Mouse (Mus musculus) lung, postnatal 0 days (tissue): ENCODE measurements around the gene Defb35. TPM values are rescaled to one million over a fixed set of nuclear protein-coding genes. Genes with fewer than 3 reads are reported as not detected.

Source experiments
- ATAC-seq: fragments of 200-750 bp; cut with Nextera tagmentation; 2 replicates; pipeline ENCODE4 v1.8.0; 2017; ENCODE audit warnings: moderate library complexity
- DNase-seq: peaks from one replicate; pipeline ENCODE4 v3.0.0-alpha.2; 2016; ENCODE audit warnings: low spot score
- H3K27ac ChIP-seq: fragments of 300-500 bp; sonication (generic); 2 replicates; pipeline ENCODE4 v1.5.1; 2014; ENCODE audit warnings: antibody characterized with exemption, mild to moderate bottlenecking, low read length, mixed read lengths
- H3K27me3 ChIP-seq: fragments of 300-500 bp; sonication (generic); replicated peaks from 2 replicates; pipeline ENCODE4 v1.6.1; 2014; ENCODE audit warnings: low read length, mixed read lengths; ENCODE audit not compliant: insufficient read depth
- H3K36me3 ChIP-seq: fragments of 300-500 bp; sonication (generic); 2 replicates; pipeline ENCODE4 v1.6.1; 2014; ENCODE audit warnings: low read length, mixed read lengths; ENCODE audit not compliant: insufficient read depth
- H3K4me1 ChIP-seq: fragments of 300-500 bp; sonication (generic); 2 replicates; pipeline ENCODE4 v1.6.1; 2014; ENCODE audit warnings: antibody characterized with exemption, low read depth, low read length, mixed read lengths; ENCODE audit not compliant: insufficient read depth
- H3K4me2 ChIP-seq: fragments of 300-500 bp; sonication (generic); replicated peaks from 2 replicates; pipeline ENCODE4 v1.6.1; 2014; ENCODE audit warnings: low read depth, mild to moderate bottlenecking, low read length, moderate library complexity, mixed read lengths
- H3K4me3 ChIP-seq: fragments of 300-500 bp; sonication (generic); 2 replicates; pipeline ENCODE4 v1.5.1; 2014; ENCODE audit warnings: low read depth, low read length
- H3K9ac ChIP-seq: fragments of 300-500 bp; sonication (generic); replicated peaks from 2 replicates; pipeline ENCODE4 v1.6.1; 2014; ENCODE audit warnings: low read depth, mild to moderate bottlenecking
- H3K9me3 ChIP-seq: fragments of 300-500 bp; sonication (generic); 2 replicates; pipeline ENCODE4 v1.6.1; 2016; ENCODE audit warnings: low read length, mixed read lengths
- CTCF ChIP-seq: IDR thresholded peaks from 2 replicates; pipeline ENCODE4 v1.5.1; 2016; ENCODE audit warnings: antibody characterized with exemption, mild to moderate bottlenecking
- EP300 ChIP-seq: IDR thresholded peaks from 2 replicates; pipeline ENCODE4 v1.6.1; 2016; ENCODE audit warnings: antibody characterized with exemption, mild to moderate bottlenecking, control low read depth
- WGBS: fragments of 180-500 bp; shearing (Covaris S2); extraction: QIAGEN DNeasy Blood & Tissue Kit; methylation state at CpG from one replicate; pipeline ENCODE4 v1.1.7; 2014; 5-methylcytosine and 5-hydroxymethylcytosine counted together
- polyA plus RNA-seq: library from polyadenylated mRNA; unstranded; fragments of >200 nt; fragmentation: Nextera tagmentation; extraction: Ambion mirVana; gene quantifications from 2 replicates; pipeline ENCODE4 v1.2.1, GENCODE M21; 2015

The Defb35 gene
- polyA plus RNA-seq, 1 experiment from 2014 or later: not detected

DNA sequence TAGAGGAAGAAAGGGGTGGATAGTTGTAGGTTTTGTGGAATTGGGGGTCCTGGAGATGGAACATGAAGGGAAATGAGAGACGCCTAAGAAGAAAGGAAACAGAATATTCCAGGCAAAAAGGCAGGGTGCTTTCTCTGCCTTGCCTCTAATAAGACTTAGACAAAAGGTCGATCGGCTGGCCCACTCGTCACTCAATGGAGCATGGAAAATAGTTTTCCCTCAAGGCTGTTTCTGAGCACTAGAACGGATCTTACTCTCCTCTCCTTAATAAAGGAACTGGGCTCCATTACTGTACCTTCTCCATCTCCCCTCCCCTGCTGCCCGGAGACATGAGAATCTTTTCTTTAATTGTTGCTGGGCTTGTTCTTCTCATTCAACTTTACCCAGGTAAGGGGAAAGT is 8.3 kb downstream of the Defb35 start, which contains the start of gene Defb13:
TSS of gene Defb13 (plus strand) at position 301 of the 400 bp plus-strand sequence.
- Histone ChIP-seq H3K9ac (no peak within 1 kb of the TSS), H3K36me3 (no peaks in the 10 kb centered on the region), H3K4me1 (no peaks in the 10 kb centered on the region), H3K27me3 (no peaks in the 10 kb centered on the region), H3K27ac (no peak within 1 kb of the TSS), H3K9me3 (no peaks in the 10 kb centered on the region), H3K4me3 (no peak within 1 kb of the TSS), H3K4me2 (no peak within 1 kb of the TSS)
- no peak for DNase-seq
- no peak for ATAC-seq
- 77% methylated on average over 6 of the region's 6 CpGs for WGBS
- TF ChIP-seq EP300 (no peak), CTCF (no peak)

DNA sequence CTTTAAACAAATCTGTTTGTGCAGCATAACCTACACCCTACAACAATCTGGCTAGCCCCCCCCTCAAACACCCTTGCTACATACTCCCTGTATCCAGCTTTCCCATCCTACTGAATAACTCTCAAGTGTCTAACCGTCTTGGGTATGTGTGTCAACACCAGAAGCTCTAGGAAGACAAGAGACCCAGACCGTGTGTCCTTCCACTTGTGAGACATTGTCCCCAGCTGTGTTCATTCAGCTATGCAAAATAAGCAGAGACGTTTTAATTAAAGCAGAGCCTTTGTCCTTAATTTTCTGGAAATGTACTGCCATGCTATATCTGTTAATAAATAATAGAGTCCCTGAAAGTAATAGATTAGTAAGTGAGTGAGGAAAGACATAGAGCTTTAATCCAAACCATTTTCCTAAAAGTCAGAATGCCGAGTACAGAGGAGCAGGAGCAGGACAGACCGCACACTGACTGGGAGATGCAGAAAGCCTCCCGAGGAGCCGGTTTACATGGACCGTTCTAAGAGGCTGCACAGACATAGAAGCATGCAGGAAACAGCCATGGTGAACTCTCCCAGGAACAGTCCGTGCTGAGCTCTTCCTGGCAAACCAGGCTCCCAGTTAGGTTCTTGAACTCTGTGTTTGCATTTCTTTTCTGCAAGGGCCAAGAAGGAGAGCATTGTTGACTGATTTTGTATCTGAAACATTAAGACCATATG is 9.3 kb downstream of the Defb35 start:
- H3K27ac ChIP-seq: no peak overlapping the region
- H3K9me3 ChIP-seq: no peaks in the 10 kb centered on the region
- no peak overlapping the region for H3K4me3 ChIP-seq
- H3K4me1 ChIP-seq: no peaks in the 10 kb centered on the region
- ATAC-seq (no peak), DNase-seq (no peak)
- H3K27me3 ChIP-seq: no peaks in the 10 kb centered on the region
- 50% methylated on average over 9 of the region's 9 CpGs for WGBS
- no peak overlapping the region for H3K9ac ChIP-seq
- H3K36me3 ChIP-seq: no peaks in the 10 kb centered on the region
- H3K4me2 ChIP-seq: no peak overlapping the region
- TF ChIP-seq EP300 (no peak), CTCF (no peak)

DNA sequence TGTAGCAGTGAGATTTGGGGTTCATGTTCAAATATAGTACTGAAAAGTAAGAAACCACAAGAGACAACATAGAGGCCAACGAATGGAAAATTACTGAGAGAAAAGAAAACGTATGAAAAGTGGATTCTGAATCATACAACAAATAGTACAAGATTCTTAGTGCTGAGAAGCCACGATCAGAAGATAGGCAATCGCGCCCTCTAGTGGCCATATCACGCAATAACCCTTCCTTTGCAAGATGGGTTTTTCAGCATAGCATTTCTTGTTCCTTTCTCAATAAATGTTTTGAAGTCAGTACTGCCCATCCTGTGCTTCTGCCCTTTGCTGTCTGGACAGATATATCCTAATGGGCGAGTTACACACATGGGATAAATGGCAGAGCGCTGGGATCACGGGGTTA is 17.2 kb downstream of the Defb35 start:
- H3K4me2 ChIP-seq: no peak overlapping the region
- no peaks in the 10 kb centered on the region for H3K36me3 ChIP-seq
- no peaks in the 10 kb centered on the region for H3K9me3 ChIP-seq
- 3% methylated on average over 9 of the region's 9 CpGs for WGBS
- TF ChIP-seq EP300: no peak
- TF ChIP-seq CTCF: peak; percentile 80
- no peaks in the 10 kb centered on the region for H3K27me3 ChIP-seq
- no peaks in the 10 kb centered on the region for H3K4me1 ChIP-seq
- no peak overlapping the region for H3K4me3 ChIP-seq
- no peak for ATAC-seq
- DNase-seq: peak; percentile 66
- no peak overlapping the region for H3K9ac ChIP-seq
- H3K27ac ChIP-seq: no peak overlapping the region

DNA sequence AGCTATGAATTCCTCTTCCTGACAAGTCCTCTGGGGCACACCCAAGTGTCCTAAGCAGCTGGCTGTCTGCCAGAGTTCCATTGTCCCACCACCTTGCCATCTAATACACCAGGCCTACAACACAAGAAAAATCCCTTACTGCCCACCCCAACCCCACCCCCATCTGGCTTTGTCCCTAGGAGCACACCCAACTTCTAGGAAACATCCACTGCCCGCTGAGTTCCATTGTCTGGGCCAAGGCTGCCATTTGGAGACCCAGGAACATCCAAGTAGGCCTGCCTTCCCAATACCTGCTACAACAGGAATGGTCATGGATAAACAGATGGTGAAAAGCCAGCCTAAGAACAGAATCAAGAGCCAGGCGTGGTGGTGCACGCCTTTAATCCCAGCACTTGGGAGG is 18.2 kb downstream of the Defb35 start:
- WGBS: 93% methylated on average over 3 of the region's 3 CpGs
- Histone ChIP-seq H3K9ac (no peak overlapping the region), H3K27me3 (no peaks in the 10 kb centered on the region), H3K4me1 (no peaks in the 10 kb centered on the region), H3K4me2 (no peak overlapping the region), H3K36me3 (no peaks in the 10 kb centered on the region), H3K4me3 (no peak overlapping the region), H3K9me3 (no peaks in the 10 kb centered on the region), H3K27ac (no peak overlapping the region)
- TF ChIP-seq EP300: no peak
- TF ChIP-seq CTCF: no peak
- DNase-seq: no peak
- no peak for ATAC-seq

DNA sequence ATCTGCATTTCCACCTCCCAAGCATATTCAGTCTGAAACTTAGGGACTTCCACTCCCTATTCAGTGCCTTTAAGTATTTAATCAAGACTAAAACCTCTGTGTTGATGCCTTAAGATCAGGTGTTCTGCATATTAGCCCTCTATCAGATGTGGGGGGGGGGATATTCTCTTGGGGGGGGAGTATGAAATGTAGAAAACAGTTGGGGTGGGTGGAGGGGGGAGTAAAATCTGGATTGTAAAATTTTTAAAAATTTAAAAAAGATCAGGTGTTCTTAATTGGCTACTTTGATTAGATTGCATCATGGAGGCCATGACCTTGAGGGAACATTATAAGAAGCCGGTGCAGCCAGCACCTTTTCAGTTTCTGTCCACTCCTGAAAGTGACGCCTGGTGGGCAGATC is 20.3 kb downstream of the Defb35 start, which contains the start of gene Fam90a1a:
TSS of gene Fam90a1a (plus strand) at position 301 of the 400 bp plus-strand sequence.
- 90% methylated on average over 2 of the region's 2 CpGs for WGBS
- Histone ChIP-seq H3K4me2 (no peak within 1 kb of the TSS), H3K27ac (no peak within 1 kb of the TSS), H3K9me3 (no peaks in the 10 kb centered on the region), H3K27me3 (no peaks in the 10 kb centered on the region), H3K9ac (no peak within 1 kb of the TSS), H3K4me3 (no peak within 1 kb of the TSS), H3K4me1 (no peaks in the 10 kb centered on the region), H3K36me3 (no peaks in the 10 kb centered on the region)
- ATAC-seq (no peak), DNase-seq (no peak)
- TF ChIP-seq EP300 (no peak), CTCF (no peak)

DNA sequence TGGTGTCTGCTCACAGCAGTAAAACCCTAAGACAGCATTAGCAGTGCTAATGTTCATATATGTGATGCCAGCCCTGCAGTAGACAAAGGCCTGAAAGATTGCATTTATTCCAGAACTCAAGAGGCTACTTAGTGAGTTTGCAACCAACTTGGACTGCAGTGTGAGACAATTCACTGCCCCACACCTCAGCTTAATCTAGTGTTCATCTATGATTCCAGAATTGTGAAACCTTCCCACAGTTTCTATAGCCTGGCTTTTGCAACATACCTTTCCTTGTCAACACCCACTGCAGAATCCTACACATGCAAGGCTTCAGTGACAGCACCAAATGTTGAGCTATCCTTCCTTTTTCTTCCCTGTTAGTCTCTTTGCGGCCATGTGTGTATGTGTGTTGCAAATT is 28.5 kb downstream of the Defb35 start:
- H3K9ac ChIP-seq: no peak overlapping the region
- ATAC-seq (no peak), DNase-seq (no peak)
- TF ChIP-seq CTCF (no peak), EP300 (no peak)
- 79% methylated on average over 1 of the region's 1 CpGs for WGBS
- H3K27me3 ChIP-seq: no peaks in the 10 kb centered on the region
- H3K4me3 ChIP-seq: no peak overlapping the region
- H3K36me3 ChIP-seq: no peaks in the 10 kb centered on the region
- H3K4me2 ChIP-seq: no peak overlapping the region
- no peak overlapping the region for H3K27ac ChIP-seq
- no peaks in the 10 kb centered on the region for H3K9me3 ChIP-seq
- no peaks in the 10 kb centered on the region for H3K4me1 ChIP-seq
